Comparison of ENCODE assay signal across 7 mouse cellular contexts in genomic region chr8:108896468-108897346, GRCm38 (mm10).
A peak's percentile ranks its signal among the peaks of the same experiment; 100 is the strongest.
DNase-seq lines count a peak whose midpoint lies in the region; ATAC-seq and TF ChIP-seq lines count a peak whose summit lies in the region.

No protein-coding gene starts in this region.

- no peak overlapping the region for H3K9ac ChIP-seq in intestine, embryonic 14.5 days (ENCODE audit: low read length)
- no peak overlapping the region for H3K9ac ChIP-seq in midbrain, embryonic 11.5 days (ENCODE audit: low read length)
- H3K9ac ChIP-seq in stomach, postnatal 0 days (ENCODE audit: low read length): peak overlapping the region; percentile 23

- TF ChIP-seq CTCF in stomach, postnatal 0 days (IDR thresholded peaks at IDR 0.05; ENCODE audit: low read depth): no peak

- no peak for TF ChIP-seq EP300 in stomach, postnatal 0 days (optimal IDR thresholded peaks at IDR 0.05)

- H3K27me3 ChIP-seq in intestine, embryonic 14.5 days (replicated peaks; ENCODE audit: control insufficient read depth, insufficient read depth, low read length): no peaks in the 10 kb centered on the region
- peaks cover 2% of the 10 kb centered on the region; the same call in 1 of the 2 replicates for H3K27me3 ChIP-seq in midbrain, embryonic 11.5 days (ENCODE audit: control insufficient read depth, insufficient read depth, low read length)
- H3K27me3 ChIP-seq in stomach, postnatal 0 days (ENCODE audit: control insufficient read depth, insufficient read depth, low read length): no peaks in the 10 kb centered on the region

- peak overlapping the region; percentile 87 for H3K27ac ChIP-seq in intestine, embryonic 14.5 days (ENCODE audit: low read depth)
- H3K27ac ChIP-seq in midbrain, embryonic 11.5 days (ENCODE audit: low read depth, low read length): no peak overlapping the region; the same call in 1 of the 2 replicates
- H3K27ac ChIP-seq in stomach, postnatal 0 days (replicated peaks): peak overlapping the region; percentile 84

- no peaks in the 10 kb centered on the region for H3K36me3 ChIP-seq in intestine, embryonic 14.5 days (ENCODE audit: control insufficient read depth, insufficient read depth, low read length)
- no peaks in the 10 kb centered on the region for H3K36me3 ChIP-seq in midbrain, embryonic 11.5 days (ENCODE audit: control insufficient read depth, insufficient read depth, low read length)
- no peaks in the 10 kb centered on the region for H3K36me3 ChIP-seq in stomach, postnatal 0 days (ENCODE audit: control insufficient read depth, insufficient read depth, low read length)

- H3K4me1 ChIP-seq in intestine, embryonic 14.5 days (replicated peaks; ENCODE audit: control insufficient read depth, insufficient read depth, low read length): peaks cover 65% of the 10 kb centered on the region
- peaks cover 34% of the 10 kb centered on the region for H3K4me1 ChIP-seq in midbrain, embryonic 11.5 days (ENCODE audit: control insufficient read depth, insufficient read depth, low read length)
- peaks cover 22% of the 10 kb centered on the region for H3K4me1 ChIP-seq in stomach, postnatal 0 days (replicated peaks; ENCODE audit: control insufficient read depth, insufficient read depth)

- ATAC-seq in intestine, embryonic 14.5 days (replicated peaks; ENCODE audit: low FRiP score, low TSS enrichment, low read depth): no peak
- peak; percentile 48; the same call in 1 of the 2 replicates for ATAC-seq in midbrain, embryonic 11.5 days (ENCODE audit: low FRiP score)
- ATAC-seq in stomach, postnatal 0 days (ENCODE audit: low FRiP score, low TSS enrichment): peak; percentile 68

- no peak overlapping the region for H3K4me2 ChIP-seq in intestine, embryonic 14.5 days (ENCODE audit: low read length)
- H3K4me2 ChIP-seq in midbrain, embryonic 11.5 days: no peak overlapping the region
- peak overlapping the region; percentile 31; the same call in 1 of the 2 replicates for H3K4me2 ChIP-seq in stomach, postnatal 0 days (replicated peaks; ENCODE audit: low read depth)

- H3K9me3 ChIP-seq in intestine, embryonic 14.5 days (ENCODE audit: control insufficient read depth, low read length): no peaks in the 10 kb centered on the region
- H3K9me3 ChIP-seq in midbrain, embryonic 11.5 days (ENCODE audit: control insufficient read depth, low read length): no peaks in the 10 kb centered on the region
- no peaks in the 10 kb centered on the region for H3K9me3 ChIP-seq in stomach, postnatal 0 days (ENCODE audit: control insufficient read depth, low read length)

- peak; percentile 84 for DNase-seq in adipocyte (ENCODE audit: low spot score)
- peak; percentile 67 for DNase-seq in cerebellum, adult 9-10 months
- peak; percentile 60 for DNase-seq in gastrocnemius, postnatal 25 days
- DNase-seq in intestine, embryonic 14.5 days (ENCODE audit: low spot score): peak; percentile 78
- peak; percentile 49 to 65 for DNase-seq in left cerebral cortex, adult 8-10 months (ENCODE audit: low spot score in 2 of 2)
- peak; percentile 86 for DNase-seq in midbrain, embryonic 11.5 days (ENCODE audit: low spot score, missing footprints)
- DNase-seq in stomach, postnatal 0 days (ENCODE audit: low spot score): peak; percentile 90

- H3K4me3 ChIP-seq in intestine, embryonic 14.5 days (ENCODE audit: low read depth, low read length): no peak overlapping the region
- no peak overlapping the region for H3K4me3 ChIP-seq in midbrain, embryonic 11.5 days (ENCODE audit: low read depth, low read length)
- no peak overlapping the region for H3K4me3 ChIP-seq in stomach, postnatal 0 days (ENCODE audit: low read depth, low read length)

- 54% methylated on average over 18 of the region's 18 CpGs for WGBS in intestine, embryonic 14.5 days
- WGBS in midbrain, embryonic 11.5 days: 44% methylated on average over 18 of the region's 18 CpGs
- WGBS in stomach, postnatal 0 days: 27% methylated on average over 18 of the region's 18 CpGs
